Mouse (Mus musculus) bone marrow macrophage, adult 2 months (primary cell): ENCODE results near the gene Dhrs3.

Experiments used
- CTCF ChIP-seq: IDR thresholded peaks from 2 replicates; pipeline ENCODE4 v1.5.1; 2012; ENCODE audit warnings: low read depth, mild to moderate bottlenecking, low read length, moderate library complexity
- POLR2A ChIP-seq: IDR thresholded peaks from 2 replicates; pipeline ENCODE4 v1.6.1; 2012; ENCODE audit warnings: mild to moderate bottlenecking, low read depth, low read length, borderline replicate concordance

GRCm38 (mm10) chr4:144957186-144957585 is 64.6 kb downstream of the Dhrs3 start:
- no peak for TF ChIP-seq CTCF
- no peak for TF ChIP-seq POLR2A
